Mouse (Mus musculus) thymus, postnatal 36 days (tissue): ENCODE measurements around the gene Tcte3.
"Not testable (repeated sequence)": the region's sequence is repeated elsewhere in the genome, so short reads cannot be mapped to it uniquely, and the experiment has no call there.

ENCODE experiments used
- DNase-seq, 2 experiments: peaks; one replicate each; pipeline ENCODE4 v3.0.0; 2022; ENCODE audit warnings: mixed read lengths in 2 of 2

Tcte3 gene

DNA sequence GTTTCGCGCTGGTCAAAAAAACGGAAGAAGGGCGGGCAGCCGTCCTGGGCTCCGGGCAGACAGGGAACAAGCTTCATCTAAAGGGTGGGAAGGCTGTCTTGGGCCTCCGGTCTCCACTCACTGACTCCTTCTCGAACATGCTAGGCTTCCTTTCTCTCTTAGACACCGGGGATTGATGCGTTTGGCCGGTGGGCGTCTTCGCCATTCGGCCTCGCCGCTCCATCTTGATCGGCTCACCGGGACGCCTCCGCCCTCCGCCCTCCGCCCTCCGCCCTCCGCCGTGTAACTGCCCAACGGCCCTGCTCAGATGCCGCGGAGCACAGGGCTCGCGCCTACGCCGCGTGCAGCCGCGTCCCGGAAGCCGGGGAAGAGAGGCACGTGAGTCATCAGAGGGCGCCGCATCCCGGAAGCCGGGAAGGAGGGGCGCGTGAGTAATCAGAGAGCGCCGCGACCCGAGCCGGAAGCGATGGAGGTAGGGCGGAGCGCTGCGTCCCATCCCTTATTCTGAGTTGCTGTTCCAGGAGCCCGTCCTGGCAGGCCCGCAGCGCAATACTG is at the start of gene Tcte3, which contains the start of the genes Ermard and Gm3448:
Gene Tcte3 (minus strand): TSS at position 314 of the 555 bp plus-strand sequence.
Gene Ermard (plus strand): TSS at position 34 of the 555 bp plus-strand sequence.
Gene Gm3448 (minus strand): TSS at position 363 of the 555 bp plus-strand sequence.
- peak; percentile 54 to 55 for DNase-seq

DNA sequence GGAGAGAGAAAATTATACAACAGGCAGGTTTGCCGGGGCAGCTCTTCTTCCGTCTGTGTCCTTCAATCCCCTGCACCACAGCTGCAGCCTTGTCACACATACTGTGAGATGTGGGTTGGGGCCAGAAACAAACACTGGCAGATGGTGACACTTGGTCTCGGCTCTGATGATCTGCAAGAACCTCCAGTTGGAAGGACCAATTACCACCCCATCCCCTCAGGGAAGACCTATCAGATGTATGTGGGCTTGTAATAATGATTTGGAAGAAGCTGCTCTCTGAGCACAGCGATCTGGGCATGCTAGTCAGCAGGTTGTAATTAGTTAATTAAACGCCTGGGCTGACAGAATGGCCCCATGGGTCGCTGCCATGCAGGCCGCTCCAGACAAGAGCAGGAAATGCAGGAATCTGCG is 47.3 kb upstream of the Tcte3 start:
- DNase-seq, result no peak

DNA sequence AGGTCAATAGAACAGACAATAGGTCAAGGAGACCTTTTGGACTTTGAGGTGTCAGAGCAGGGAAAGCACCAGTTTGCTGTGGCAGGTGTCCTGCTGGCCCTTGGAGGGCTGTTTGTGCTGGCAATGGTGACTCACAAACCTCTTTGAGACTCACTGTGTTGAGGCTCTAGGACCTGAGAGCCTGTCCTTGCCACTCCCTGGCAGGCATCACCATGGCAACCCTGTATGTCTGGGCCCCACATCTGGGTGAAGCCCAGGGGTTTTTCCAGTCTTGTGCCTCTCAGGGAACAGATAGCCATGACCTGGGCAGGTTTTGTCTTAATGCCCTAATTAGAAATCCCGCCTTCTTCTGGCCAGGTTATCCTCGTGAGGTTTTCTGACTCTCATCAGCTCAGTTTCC is 46.9 kb upstream of the Tcte3 start:
- DNase-seq, result no peak

DNA sequence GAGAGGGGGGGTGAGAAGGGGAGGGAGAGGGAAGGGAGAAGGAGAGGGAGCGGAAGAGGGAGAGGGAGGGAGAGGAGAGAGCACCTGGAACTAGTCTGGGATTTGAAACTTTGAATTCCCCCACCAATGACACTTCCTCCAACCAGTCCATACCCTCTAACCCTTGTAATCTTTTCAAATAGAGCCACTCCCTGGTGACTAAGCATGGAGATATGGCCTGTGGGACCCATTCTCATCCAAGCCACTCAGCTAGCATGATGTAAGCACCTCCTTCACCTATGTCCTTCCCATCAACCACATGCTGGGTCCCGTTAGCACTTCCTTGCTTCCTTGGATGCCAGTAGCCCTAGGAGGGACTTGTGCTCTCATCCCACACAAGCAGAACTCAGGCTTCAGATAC is 43.7 kb upstream of the Tcte3 start:
- DNase-seq, result no peak

DNA sequence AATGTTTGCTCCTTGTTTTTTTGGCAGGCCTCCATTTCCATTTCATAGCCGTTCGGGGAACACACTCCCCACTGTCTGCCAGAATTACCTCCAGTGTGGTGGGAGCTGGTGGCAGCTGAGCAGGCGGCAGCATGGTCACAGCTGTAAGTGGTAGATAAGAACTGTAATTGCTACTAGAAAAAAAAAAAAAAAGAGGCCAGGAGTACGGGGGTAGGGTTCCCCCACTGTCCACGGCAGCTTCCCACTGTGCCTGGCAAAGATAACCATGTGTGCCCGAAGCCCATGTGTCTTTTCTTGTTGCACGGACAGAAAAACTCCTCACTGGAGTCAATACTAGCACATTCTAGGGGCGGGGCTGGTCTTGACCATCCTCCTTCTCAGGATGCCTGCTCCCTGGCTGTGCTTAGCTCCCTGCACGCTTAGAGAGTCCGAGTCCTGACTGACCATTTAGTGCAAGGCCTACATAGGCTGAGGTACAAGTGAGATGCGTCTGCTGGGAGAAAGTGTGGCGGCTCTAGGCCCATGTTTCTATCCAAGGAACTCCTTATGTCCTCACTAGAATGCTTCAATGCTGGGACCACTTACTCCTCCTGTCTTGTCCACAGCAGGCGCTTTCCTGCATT is 43.0 kb upstream of the Tcte3 start:
- no peak for DNase-seq

DNA sequence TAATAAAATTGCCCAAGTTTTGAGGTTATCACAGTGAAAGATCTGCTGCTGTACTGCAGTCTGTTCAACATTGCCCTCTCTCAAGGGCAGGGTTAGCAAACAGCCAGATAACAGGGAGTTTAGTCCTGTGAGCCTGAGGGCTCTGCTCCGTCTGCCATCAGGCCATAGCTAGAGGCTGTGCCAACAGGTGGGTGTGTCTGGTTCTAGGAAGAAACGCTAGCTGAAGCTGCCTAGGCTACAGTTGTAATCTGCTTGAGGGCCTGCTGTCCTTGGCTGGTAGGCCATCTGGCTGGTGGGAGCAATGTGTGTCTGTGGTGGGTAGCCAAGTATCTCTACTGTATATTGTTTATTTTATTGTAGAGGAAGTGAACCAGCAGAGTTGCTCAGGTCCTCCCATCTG is 36.2 kb upstream of the Tcte3 start:
- DNase-seq, result no peak

DNA sequence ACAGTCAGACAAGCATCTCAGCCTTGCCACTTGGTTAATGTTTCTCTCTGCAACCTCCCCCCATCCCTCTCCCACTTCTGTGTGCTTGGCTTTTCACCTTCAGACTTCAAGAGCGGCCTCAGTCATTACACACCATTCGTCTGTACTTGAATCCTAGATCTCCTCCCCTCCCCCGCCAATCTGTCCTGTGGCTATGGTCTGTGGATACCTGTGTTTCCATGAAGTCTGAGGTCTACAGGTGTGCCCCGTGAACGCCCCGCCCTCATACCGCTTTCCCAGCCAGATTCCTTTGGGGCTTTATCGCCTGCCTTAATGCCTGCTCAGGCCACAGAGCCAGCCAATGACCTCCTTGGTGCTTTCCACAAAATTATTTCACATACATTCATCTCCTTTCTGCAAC is 33.7 kb upstream of the Tcte3 start:
- no peak for DNase-seq

DNA sequence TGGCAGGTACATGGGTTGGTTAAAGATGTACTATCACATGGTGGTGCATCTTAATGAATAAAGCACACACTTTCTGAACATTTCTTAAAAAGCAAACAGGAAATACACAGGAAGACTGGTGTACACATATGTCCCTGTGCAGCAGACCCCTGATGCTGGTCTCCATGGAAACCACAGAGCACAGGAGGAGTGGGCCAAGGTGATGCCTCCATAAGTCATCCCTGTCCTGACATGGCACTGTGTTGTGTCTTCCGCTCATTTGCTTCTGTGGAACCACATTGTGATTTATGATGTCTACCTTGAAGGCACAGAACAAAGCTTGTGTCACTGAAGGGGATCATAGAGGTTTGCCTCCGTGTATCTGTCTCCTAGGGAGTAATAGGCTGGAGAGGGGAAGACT is 30.9 kb upstream of the Tcte3 start:
- no peak for DNase-seq

DNA sequence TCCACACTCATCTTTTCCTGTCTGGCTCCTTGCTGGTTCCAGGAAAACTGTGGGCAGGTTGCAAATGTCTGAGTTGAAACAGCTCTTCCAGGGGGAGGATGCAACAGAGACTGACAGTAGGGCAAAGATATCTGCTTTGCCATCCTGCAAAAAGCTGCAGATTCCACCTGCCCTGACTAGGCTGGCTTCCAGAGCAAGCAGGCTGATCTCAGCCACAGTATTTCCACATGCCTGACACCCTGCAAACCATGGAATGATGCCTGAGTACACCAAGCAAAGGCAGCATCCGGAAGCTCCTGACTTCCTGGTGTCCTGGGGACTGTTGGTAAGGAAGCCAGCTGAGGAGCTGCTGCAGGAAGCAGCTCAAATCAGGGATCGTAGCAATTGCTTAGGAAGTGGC is 27.8 kb upstream of the Tcte3 start:
- DNase-seq, result no peak

DNA sequence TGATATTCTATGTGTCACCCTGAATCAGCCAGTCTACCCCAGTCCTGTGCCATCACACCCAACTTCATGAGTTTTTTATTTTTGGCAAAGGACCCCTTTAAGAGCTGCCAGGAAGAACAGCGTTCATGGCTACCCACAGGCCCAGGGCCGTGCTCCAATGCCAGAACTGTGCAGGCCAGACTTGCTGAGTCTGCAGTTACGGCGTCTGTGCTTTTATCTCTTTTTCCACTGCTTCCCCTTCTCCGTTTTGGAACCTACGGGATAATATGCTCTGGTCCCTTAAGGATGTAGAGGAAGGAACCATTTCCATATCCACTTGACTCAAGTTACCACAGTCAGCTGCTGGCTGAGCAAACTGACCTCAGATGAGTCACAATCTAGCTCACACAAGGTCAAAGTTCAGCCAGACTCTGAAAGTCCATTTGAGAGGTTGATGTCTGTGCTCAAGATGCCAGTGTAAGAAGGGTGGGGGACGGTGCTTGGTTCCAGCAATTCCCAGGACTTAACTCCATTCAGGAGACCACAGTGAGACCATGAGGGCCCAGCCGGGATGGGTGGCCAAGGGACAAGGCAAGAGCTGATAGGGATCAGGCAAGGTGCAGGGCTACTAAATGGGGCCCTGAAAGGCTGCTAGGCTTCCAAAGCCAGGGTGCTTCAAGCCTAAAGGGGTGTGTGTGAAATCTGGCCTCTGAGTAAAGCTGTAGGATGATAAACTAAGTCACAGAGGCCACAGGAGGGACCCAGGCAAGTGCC is 26.9 kb upstream of the Tcte3 start:
- no peak for DNase-seq

DNA sequence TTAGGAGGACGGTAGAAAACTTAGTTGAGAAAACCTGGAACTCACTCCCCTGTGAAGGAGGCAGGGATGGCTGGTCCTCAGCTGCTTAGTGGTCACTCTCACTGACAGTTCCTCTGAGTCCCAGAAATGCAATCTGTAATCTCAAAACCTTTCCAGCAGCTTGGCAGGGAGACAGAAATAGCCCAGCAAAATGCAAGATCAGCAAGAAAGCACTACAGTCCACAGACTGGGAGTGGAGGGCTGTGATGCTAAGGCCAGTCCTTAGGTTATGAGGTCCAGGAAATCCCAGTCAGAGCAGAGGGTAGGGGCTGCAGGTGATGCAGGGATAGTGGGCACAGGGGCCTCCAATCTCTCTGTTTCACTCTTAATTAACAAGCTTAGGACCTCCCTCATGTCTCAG is 25.6 kb upstream of the Tcte3 start:
- no peak for DNase-seq

DNA sequence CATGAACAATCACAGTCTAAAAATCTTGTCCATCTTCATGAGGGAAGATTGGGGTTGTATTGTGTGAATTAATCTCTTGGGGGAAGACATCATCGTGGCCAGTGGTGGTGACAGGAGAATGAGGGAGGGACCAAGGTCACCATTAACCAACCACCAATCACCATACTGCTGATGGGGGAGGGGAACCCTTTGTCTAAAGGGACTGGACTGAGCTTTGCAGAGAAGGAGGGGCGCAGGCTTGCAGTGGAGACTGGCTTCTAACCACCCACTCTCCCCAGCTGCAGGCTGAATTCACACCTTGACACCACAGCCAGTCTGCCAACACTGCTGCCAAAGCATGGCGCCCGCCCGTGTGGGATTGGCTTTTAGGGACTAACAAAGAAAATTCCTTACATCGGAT is 24.8 kb upstream of the Tcte3 start:
- no peak for DNase-seq

DNA sequence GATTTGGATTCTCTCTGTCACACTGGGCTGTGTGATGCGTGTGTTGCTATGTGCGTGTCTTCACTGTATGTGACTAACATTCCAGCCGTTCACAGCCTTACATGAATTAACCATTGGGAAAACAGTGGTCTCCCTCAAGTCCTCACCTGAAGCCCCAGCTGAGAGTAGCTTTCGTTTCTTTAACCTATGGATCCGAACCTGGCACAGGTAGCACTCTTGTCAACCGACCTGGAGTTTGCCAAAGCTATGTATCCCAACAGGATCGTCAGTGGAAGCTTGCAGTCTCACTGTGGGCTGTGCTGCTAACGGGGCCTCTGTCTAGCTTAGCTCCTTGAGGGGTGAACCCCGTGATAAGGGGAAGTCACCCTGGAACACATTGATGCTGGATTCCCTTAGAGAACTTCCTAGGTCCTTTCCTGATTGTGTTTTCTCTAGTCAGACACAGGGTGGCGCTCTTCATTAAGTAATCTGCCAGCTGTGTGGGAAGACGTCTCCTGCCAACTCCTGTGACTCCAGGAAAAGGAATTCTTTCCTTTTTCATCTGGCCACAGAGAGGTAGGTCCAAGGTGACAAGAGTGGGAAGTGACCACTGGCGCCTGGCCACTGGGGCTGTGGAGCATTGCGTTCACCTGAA is 24.2 kb upstream of the Tcte3 start:
- no peak for DNase-seq

DNA sequence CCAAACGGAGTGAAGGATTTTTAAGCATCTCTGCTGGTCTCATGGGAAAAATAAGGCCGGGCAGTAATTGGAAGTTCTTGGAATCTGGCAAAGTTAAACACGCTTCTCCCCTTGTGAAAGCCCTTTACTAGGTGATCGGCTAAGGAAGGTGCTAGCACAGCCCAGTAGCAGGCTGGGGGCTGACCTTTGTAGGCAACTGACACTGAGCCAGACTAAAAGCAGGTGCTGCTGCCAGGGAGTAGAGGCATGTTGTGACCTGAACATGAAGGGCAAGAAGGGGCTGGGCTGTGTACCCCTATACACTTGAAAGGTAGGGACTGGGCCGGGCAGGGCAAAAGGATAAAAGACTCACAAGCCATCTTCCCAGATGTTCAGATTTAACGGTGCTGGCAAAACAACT is 19.1 kb upstream of the Tcte3 start:
- DNase-seq, result no peak

DNA sequence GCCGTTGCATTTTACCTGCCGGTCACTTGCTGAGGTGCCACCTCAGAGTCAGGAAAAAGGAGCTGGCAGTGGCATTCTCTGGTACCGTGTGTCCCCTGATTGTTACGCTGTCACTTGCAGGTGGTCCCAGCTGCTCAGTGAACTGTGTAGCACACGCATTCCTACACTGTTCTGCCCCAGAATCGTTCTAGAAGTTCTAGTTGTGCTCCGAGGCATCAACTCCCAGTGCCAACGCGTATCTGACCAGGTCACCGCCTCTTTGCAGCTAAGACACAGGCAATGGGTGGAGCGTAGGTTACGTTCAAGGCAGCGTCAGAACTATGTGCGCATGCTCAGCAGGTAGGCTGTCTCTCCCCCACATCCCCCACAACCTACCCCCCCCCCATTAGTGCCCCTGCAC is 18.4 kb upstream of the Tcte3 start:
- no peak for DNase-seq

DNA sequence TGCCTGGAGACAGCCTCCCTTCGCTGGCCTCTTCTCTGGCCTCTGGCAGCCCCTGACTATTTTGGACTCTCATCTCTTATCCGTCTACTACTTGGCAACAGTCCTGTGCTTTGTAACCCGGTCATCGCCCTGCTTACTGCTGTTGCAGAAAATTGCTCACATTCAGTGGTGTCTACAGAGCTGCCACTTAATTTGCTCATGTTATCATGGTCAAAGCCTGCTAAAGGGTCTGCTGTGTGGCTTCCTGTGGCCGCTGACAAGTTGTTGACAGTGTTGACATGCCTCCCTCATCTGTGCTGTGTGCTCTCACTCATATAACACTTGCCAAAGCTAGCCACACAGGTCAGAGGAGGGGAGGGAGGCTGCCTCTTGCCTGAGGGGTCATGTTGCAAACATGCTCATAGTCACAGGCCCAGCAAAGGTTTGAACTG is 16.9 kb upstream of the Tcte3 start:
- DNase-seq, result no peak

DNA sequence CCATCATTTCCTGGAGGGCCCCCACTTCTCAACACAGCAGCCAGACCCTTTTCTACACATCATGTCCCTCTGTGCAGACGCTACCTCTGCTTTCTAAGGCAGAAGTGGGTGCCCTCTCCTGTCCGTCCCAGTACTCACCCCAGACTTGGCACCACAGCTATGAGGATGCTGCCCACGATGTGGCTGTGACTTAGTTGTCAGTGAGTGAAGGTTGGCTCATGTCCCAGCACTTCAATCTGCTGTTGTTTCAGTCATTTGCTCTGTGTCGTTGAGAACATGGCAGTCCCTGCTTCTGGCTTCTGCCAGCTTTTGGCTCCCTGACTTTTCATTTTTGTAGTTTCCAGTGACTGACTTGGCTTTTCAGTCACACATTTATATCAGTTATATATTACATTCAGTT is 14.6 kb upstream of the Tcte3 start:
- no peak for DNase-seq

DNA sequence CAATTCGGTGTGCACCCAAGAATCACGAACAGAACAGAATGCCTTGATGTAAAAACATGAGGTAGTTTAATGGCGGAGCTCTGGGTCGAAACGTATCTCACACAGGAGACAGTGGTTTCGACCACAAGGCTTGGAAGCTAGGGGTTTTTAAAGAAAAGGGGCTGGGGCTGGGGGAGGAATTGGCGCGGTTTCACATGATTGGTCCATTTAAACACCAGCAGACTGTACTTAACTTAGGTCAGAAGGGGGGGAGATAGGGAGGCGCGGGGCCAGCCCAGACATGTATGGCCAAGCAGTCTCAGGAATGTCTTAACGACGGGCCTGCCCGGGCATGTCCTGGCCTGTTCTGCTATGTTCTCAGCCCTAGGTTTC is 12.5 kb upstream of the Tcte3 start:
- DNase-seq, result not testable (repeated sequence)

DNA sequence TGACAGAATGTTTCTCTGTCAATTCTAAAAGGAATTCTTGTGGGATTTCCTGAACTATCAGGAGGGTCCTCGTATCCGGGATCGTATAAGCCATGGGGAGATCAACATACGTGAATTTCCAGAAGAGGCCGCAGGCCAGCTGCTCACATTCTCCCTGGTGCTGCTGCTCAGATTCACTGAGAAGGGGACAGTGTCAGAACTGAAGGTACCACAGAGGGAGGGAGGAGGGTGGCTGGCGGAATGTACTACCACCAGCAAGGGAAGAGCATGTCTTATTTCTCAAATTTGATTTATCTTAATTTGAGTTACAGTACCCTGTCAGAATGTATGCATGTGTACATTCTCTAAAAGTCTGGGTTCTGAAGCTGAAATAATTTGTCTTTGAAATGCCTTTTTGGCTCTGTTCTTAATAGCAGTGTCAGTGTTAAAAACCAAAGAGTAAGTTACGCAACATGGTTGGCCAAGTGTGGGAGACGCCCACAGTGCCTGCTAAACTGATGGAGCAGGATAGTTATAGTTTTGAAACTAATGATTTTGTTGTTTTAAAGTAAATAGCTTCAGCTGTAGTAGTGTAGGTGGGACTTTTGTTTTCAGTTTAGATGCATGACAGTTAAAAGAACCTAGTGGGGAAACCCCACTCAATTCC is 12.0 kb upstream of the Tcte3 start:
- not testable (repeated sequence) for DNase-seq

DNA sequence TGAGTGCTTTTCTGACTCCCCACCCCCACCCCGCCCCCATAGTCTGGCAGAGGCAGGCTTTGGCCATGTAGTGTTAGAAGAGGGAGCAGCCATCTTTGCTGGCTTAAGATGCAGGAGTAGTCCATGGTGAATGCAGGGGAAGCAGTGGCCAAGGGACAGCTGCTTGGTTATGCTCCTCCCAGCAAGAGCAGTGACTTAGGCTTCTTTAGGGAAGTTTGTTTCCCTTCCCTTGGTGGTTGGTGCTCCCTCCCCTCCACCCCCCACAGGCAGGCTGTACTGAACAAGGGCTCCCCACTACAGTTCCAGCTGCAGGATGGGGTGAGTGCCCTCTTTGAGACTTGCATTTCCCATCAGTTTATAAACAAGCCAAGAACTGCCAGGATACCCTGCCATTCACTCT is 11.5 kb upstream of the Tcte3 start:
- not testable (repeated sequence) for DNase-seq

DNA sequence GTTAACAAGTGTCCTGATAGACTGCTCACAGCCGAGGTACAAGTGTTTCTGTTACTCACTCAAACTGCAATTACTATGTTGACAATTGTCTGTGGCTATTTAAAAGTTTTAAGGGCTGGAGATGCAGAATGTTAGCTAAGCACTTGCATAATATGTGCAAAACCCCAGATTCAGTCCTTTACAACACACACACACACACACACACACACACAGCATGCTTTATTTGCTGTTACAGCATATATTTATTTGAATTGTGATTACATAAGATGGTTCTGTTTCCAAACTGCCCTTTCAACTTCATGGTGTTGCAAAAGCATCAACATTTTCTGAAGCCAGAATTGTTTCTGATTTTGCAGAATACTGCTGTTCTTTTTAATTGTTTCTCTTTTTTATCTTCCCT is 9.1 kb upstream of the Tcte3 start:
- not testable (repeated sequence) for DNase-seq

DNA sequence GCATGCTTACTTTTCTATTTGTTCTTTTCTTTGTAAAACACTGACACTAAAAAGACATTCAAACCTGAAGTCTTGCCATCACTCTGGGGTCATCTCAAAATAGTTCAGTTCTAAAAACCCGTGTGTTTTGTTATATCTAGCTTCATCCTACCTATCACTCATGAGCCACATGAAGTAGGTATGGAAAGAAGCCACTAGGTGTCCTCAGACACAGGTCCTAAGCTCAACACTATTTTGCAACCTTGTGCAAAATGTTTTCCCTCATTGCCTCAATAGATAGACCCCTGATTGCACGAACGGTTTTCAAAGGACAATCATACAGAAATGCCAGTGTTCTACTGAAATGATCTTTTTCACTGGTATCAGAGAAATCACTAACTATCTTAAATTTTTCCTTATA is 833 bp downstream of the Tcte3 start:
- not testable (repeated sequence) for DNase-seq

DNA sequence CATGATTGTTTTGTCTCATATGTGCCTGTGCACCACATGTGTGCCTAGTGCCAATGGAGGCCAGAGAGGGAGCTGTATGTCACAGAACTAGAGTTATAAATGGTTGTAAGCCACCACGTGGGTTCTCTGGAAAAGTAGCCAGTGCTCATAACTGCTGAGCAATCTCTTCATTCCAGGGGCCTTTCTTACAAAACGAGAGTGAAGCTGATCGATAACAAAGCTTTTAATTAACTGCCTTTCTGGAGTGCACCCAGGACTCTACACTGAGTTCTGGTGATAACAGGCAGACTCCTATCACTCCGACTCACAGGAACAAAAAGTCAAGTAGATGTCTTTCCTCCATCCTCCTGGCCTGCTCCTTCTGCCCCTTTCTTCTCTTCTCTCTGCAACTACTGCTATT is 9.9 kb downstream of the Tcte3 start:
- not testable (repeated sequence) for DNase-seq
